ENCODE assay signal across 23 mouse cellular contexts in the genomic region with DNA sequence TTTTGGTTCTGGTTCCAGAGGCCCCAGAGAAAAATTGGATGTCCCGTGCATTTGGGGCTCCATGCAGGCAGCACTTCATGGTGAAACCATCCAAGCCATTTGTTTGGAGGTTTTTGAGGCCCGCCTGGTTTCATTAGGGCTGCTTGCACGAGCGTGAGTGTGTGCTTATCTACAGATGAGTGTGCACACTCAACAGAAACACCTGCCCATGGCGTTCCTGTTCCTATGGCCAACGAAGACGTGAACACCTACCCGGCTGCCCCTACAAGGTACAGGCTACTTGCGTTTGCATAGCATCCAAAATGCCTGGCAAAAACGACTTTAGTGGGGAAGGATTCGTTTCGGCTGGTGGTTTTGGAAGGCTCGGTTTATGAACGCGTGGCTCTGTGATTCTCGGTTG.
"Had no signal": no experiment of that assay in that cellular context is flagged by ENCODE, and none has a peak within 500 bp of the region (broad histone marks: within the 10 kb centered on the region; RNA-seq: fewer than 3 reads in every experiment).

No protein-coding gene starts in this region.

- H3K27ac ChIP-seq: gastrocnemius, adult 2 months; heart, adult 2 months; heart, embryonic 13.5 days; heart, embryonic 15.5 days; hindbrain, embryonic 12.5 days; hindbrain, embryonic 14.5 days; intestine, embryonic 15.5 days; liver, embryonic 13.5 days; liver, embryonic 15.5 days had no signal

- H3K9ac ChIP-seq: heart, embryonic 13.5 days; heart, embryonic 15.5 days; hindbrain, embryonic 12.5 days; hindbrain, embryonic 14.5 days; intestine, embryonic 15.5 days; limb, embryonic 13.5 days; limb, embryonic 15.5 days; liver, embryonic 13.5 days; liver, embryonic 15.5 days had no signal

- H3K4me3 ChIP-seq: gastrocnemius, adult 2 months; heart, adult 2 months; heart, embryonic 13.5 days; heart, embryonic 15.5 days; hindbrain, embryonic 10.5 days; hindbrain, embryonic 12.5 days; intestine, embryonic 15.5 days; limb, embryonic 13.5 days; limb, embryonic 15.5 days; liver, embryonic 13.5 days; liver, embryonic 15.5 days had no signal

- H3K4me2 ChIP-seq: heart, embryonic 11.5 days; heart, embryonic 13.5 days; heart, embryonic 15.5 days; hindbrain, embryonic 14.5 days; intestine, embryonic 15.5 days; limb, embryonic 13.5 days; limb, embryonic 15.5 days; liver, embryonic 11.5 days; liver, embryonic 15.5 days had no signal

- H3K9me3 ChIP-seq: heart, embryonic 15.5 days; hindbrain, embryonic 12.5 days; intestine, embryonic 15.5 days; limb, embryonic 15.5 days; liver, embryonic 13.5 days; liver, embryonic 15.5 days had no signal

- H3K36me3 ChIP-seq: heart, embryonic 13.5 days; heart, embryonic 15.5 days; hindbrain, embryonic 10.5 days; hindbrain, embryonic 12.5 days; intestine, embryonic 15.5 days; limb, embryonic 13.5 days; limb, embryonic 15.5 days; liver, embryonic 13.5 days; liver, embryonic 15.5 days had no signal

- H3K27me3 ChIP-seq: heart, embryonic 13.5 days; heart, embryonic 15.5 days; hindbrain, embryonic 12.5 days; intestine, embryonic 15.5 days; limb, embryonic 13.5 days; limb, embryonic 15.5 days; liver, embryonic 13.5 days; liver, embryonic 15.5 days had no signal

- DNase-seq: gastrocnemius, adult 2 months; gastrocnemius, postnatal 10 days; gastrocnemius, postnatal 25 days; heart, adult 2 months; heart, postnatal 4 days; kidney, adult 18-20 months; kidney, adult 8-10 months; kidney, postnatal 10 days; kidney, postnatal 25 days; kidney, postnatal 4 days; left cerebral cortex, postnatal 4 days; liver, embryonic 13.5 days had no signal
